ENCODE assay signal across 9 mouse cellular contexts in genomic region chr19:25400212-25400913, GRCm38 (mm10).
DNase-seq lines count a peak whose midpoint lies in the region; ATAC-seq lines count a peak whose summit lies in the region.
"Had no signal": no experiment of that assay in that cellular context is flagged by ENCODE, and none has a peak within 500 bp of the region (broad histone marks: within the 10 kb centered on the region; RNA-seq: fewer than 3 reads in every experiment).

No protein-coding gene starts in this region.

- H3K4me3 ChIP-seq in liver, embryonic 13.5 days (replicated peaks): no peak overlapping the region
- no peak overlapping the region for H3K4me3 ChIP-seq in forebrain, embryonic 15.5 days
- H3K4me3 ChIP-seq in stomach, embryonic 14.5 days (ENCODE audit: low read depth, low read length): no peak overlapping the region

- H3K27me3 ChIP-seq in liver, embryonic 13.5 days: peaks cover 37% of the 10 kb centered on the region
- H3K27me3 ChIP-seq in forebrain, embryonic 15.5 days: no peaks in the 10 kb centered on the region
- H3K27me3 ChIP-seq in stomach, embryonic 14.5 days (ENCODE audit: control insufficient read depth, insufficient read depth, low read length): no peaks in the 10 kb centered on the region

- H3K4me1 ChIP-seq in liver, embryonic 13.5 days (replicated peaks): peaks cover 18% of the 10 kb centered on the region
- peaks cover 34% of the 10 kb centered on the region for H3K4me1 ChIP-seq in forebrain, embryonic 15.5 days
- peaks cover 30% of the 10 kb centered on the region for H3K4me1 ChIP-seq in stomach, embryonic 14.5 days (ENCODE audit: control insufficient read depth, insufficient read depth, low read length)

- no peak for ATAC-seq in liver, embryonic 13.5 days (ENCODE audit: low read depth)
- peak; percentile 44 for ATAC-seq in forebrain, embryonic 15.5 days (replicated peaks)
- peak; percentile 59 for ATAC-seq in stomach, embryonic 14.5 days (ENCODE audit: insufficient number of reproducible peaks, insufficient read depth, low FRiP score, low read depth)

- no peak overlapping the region for H3K4me2 ChIP-seq in liver, embryonic 13.5 days
- H3K4me2 ChIP-seq in forebrain, embryonic 15.5 days (replicated peaks): peak overlapping the region; percentile 22
- H3K4me2 ChIP-seq in stomach, embryonic 14.5 days (replicated peaks; ENCODE audit: low read depth, low read length): peak overlapping the region; percentile 41

- no peaks in the 10 kb centered on the region for H3K9me3 ChIP-seq in liver, embryonic 13.5 days (replicated peaks)
- no peaks in the 10 kb centered on the region for H3K9me3 ChIP-seq in forebrain, embryonic 15.5 days
- no peaks in the 10 kb centered on the region for H3K9me3 ChIP-seq in stomach, embryonic 14.5 days (ENCODE audit: control insufficient read depth, low read depth, low read length)

- no peak overlapping the region for H3K9ac ChIP-seq in liver, embryonic 13.5 days
- H3K9ac ChIP-seq in forebrain, embryonic 15.5 days (replicated peaks): no peak overlapping the region
- H3K9ac ChIP-seq in stomach, embryonic 14.5 days (replicated peaks; ENCODE audit: low read depth, low read length): no peak overlapping the region

- DNase-seq in liver, embryonic 13.5 days: no peak
- no peak for DNase-seq in liver
- peak; percentile 51 for DNase-seq in kidney, postnatal 14 days
- DNase-seq in left cerebral cortex, adult 11 months (ENCODE audit: low spot score): no peak
- no peak for DNase-seq in adrenal gland, postnatal 4 days (ENCODE audit: low spot score in 2 of 2)
- DNase-seq in layer of hippocampus, postnatal 36 days: no peak
- DNase-seq: lung, postnatal 14 days had no signal

- H3K36me3 ChIP-seq in liver, embryonic 13.5 days: no peaks in the 10 kb centered on the region
- H3K36me3 ChIP-seq in forebrain, embryonic 15.5 days: no peaks in the 10 kb centered on the region
- H3K36me3 ChIP-seq in stomach, embryonic 14.5 days (ENCODE audit: control insufficient read depth, insufficient read depth, low read length): no peaks in the 10 kb centered on the region

- WGBS in liver, embryonic 13.5 days (ENCODE audit: insufficient replicate concordance): 50% methylated on average over 13 of the region's 13 CpGs
- 21% methylated on average over 13 of the region's 13 CpGs for WGBS in forebrain, embryonic 15.5 days
- WGBS in stomach, embryonic 14.5 days: 21% methylated on average over 13 of the region's 13 CpGs

- peak overlapping the region; percentile 47 for H3K27ac ChIP-seq in liver, embryonic 13.5 days
- no peak overlapping the region for H3K27ac ChIP-seq in forebrain, embryonic 15.5 days (replicated peaks)
- peak overlapping the region; percentile 70 for H3K27ac ChIP-seq in stomach, embryonic 14.5 days (ENCODE audit: low read length)
